ENCODE assay signal across 10 mouse cellular contexts in genomic region chr10:71479700-71480325, GRCm38 (mm10).
DNase-seq lines count a peak whose midpoint lies in the region; ATAC-seq and TF ChIP-seq lines count a peak whose summit lies in the region.
"Had no signal": no experiment of that assay in that cellular context is flagged by ENCODE, and none has a peak within 500 bp of the region (broad histone marks: within the 10 kb centered on the region; RNA-seq: fewer than 3 reads in every experiment).

No protein-coding gene starts in this region.

- intact Hi-C loops in left cerebral cortex, postnatal 14 days (cut with DNase I) = loop anchor here (5.0 kb wide), 1 partner anchor 1617 kb away; the partner anchor contains the start of gene Pcdh15

- H3K9ac ChIP-seq in forebrain, postnatal 0 days = no peak overlapping the region
- H3K9ac ChIP-seq in intestine, embryonic 15.5 days = no peak overlapping the region
- H3K9ac ChIP-seq in neural tube, embryonic 12.5 days = no peak overlapping the region
- H3K9ac ChIP-seq: stomach, embryonic 15.5 days had no signal

- H3K4me2 ChIP-seq in forebrain, postnatal 0 days (ENCODE audit: low read depth) = no peak overlapping the region
- H3K4me2 ChIP-seq in intestine, embryonic 15.5 days (replicated peaks) = no peak overlapping the region
- no peak overlapping the region for H3K4me2 ChIP-seq in neural tube, embryonic 12.5 days (replicated peaks)
- H3K4me2 ChIP-seq: stomach, embryonic 15.5 days had no signal

- TF ChIP-seq CTCF in forebrain, postnatal 0 days (IDR thresholded peaks at IDR 0.05; ENCODE audit: low read depth) = peak; percentile 99

- 11% methylated on average over 8 of the region's 8 CpGs for WGBS in forebrain, postnatal 0 days
- 9% methylated on average over 8 of the region's 8 CpGs for WGBS in intestine, embryonic 15.5 days
- 12% methylated on average over 8 of the region's 8 CpGs for WGBS in neural tube, embryonic 12.5 days

- no peaks in the 10 kb centered on the region for H3K36me3 ChIP-seq in forebrain, postnatal 0 days (ENCODE audit: insufficient read depth)
- H3K36me3 ChIP-seq in intestine, embryonic 15.5 days = no peaks in the 10 kb centered on the region
- no peaks in the 10 kb centered on the region for H3K36me3 ChIP-seq in neural tube, embryonic 12.5 days
- H3K36me3 ChIP-seq: stomach, embryonic 15.5 days had no signal

- H3K4me1 ChIP-seq in forebrain, postnatal 0 days (ENCODE audit: insufficient read depth) = no peaks in the 10 kb centered on the region; the same call in none of the 2 replicates
- H3K4me1 ChIP-seq in intestine, embryonic 15.5 days (replicated peaks) = no peaks in the 10 kb centered on the region
- H3K4me1 ChIP-seq in neural tube, embryonic 12.5 days = no peaks in the 10 kb centered on the region; the same call in 1 of the 2 replicates
- H3K4me1 ChIP-seq: stomach, embryonic 15.5 days had no signal

- no peak overlapping the region for H3K4me3 ChIP-seq in forebrain, postnatal 0 days (ENCODE audit: low read depth, low read length)
- H3K4me3 ChIP-seq in intestine, embryonic 15.5 days (replicated peaks) = no peak overlapping the region
- H3K4me3 ChIP-seq in neural tube, embryonic 12.5 days = no peak overlapping the region
- H3K4me3 ChIP-seq: erythroblast, embryonic 14.5 days; stomach, embryonic 15.5 days had no signal

- peak; percentile 30 for DNase-seq in ovary, postnatal 10 days (ENCODE audit: low spot score)
- no peak for DNase-seq in ovary, adult 18-20 months (ENCODE audit: low spot score)
- peak; percentile 36 for DNase-seq in cerebellum, adult 11-12 months
- peak; percentile 93 for DNase-seq in forebrain, postnatal 0 days
- peak; percentile 83 to 89 for DNase-seq in left cerebral cortex, postnatal 14 days (ENCODE audit: low spot score in 2 of 2)
- peak; percentile 30 for DNase-seq in urinary bladder, adult 2 months (ENCODE audit: low spot score)

- no peaks in the 10 kb centered on the region for H3K27me3 ChIP-seq in forebrain, postnatal 0 days (ENCODE audit: insufficient read depth, low read length)
- H3K27me3 ChIP-seq in intestine, embryonic 15.5 days (replicated peaks) = no peaks in the 10 kb centered on the region
- H3K27me3 ChIP-seq in neural tube, embryonic 12.5 days (replicated peaks) = no peaks in the 10 kb centered on the region
- H3K27me3 ChIP-seq: stomach, embryonic 15.5 days had no signal

- 0 out of 2 replicates have a peak, but pooled peaks have one; percentile 26 for ATAC-seq in forebrain, postnatal 0 days
- peak; percentile 63 for ATAC-seq in intestine, embryonic 15.5 days
- peak; percentile 52 for ATAC-seq in neural tube, embryonic 12.5 days (ENCODE audit: low FRiP score, low read depth)

- H3K9me3 ChIP-seq in forebrain, postnatal 0 days (ENCODE audit: low read length) = no peaks in the 10 kb centered on the region
- H3K9me3 ChIP-seq in intestine, embryonic 15.5 days = no peaks in the 10 kb centered on the region
- no peaks in the 10 kb centered on the region for H3K9me3 ChIP-seq in neural tube, embryonic 12.5 days
- H3K9me3 ChIP-seq: stomach, embryonic 15.5 days had no signal

- no peak overlapping the region for H3K27ac ChIP-seq in forebrain, postnatal 0 days (ENCODE audit: low read depth, low read length)
- H3K27ac ChIP-seq in intestine, embryonic 15.5 days = no peak overlapping the region
- no peak overlapping the region for H3K27ac ChIP-seq in neural tube, embryonic 12.5 days
- H3K27ac ChIP-seq: stomach, embryonic 15.5 days had no signal
